Mouse (Mus musculus) natural killer cell, adult 2 months (primary cell): ENCODE results near the gene Marveld2.

ENCODE experiments used
- DNase-seq, 2 experiments: peaks; one replicate each; pipeline ENCODE4 v3.0.0; 2022; ENCODE audit warnings: low spot score in 2 of 2

Marveld2 gene

DNA sequence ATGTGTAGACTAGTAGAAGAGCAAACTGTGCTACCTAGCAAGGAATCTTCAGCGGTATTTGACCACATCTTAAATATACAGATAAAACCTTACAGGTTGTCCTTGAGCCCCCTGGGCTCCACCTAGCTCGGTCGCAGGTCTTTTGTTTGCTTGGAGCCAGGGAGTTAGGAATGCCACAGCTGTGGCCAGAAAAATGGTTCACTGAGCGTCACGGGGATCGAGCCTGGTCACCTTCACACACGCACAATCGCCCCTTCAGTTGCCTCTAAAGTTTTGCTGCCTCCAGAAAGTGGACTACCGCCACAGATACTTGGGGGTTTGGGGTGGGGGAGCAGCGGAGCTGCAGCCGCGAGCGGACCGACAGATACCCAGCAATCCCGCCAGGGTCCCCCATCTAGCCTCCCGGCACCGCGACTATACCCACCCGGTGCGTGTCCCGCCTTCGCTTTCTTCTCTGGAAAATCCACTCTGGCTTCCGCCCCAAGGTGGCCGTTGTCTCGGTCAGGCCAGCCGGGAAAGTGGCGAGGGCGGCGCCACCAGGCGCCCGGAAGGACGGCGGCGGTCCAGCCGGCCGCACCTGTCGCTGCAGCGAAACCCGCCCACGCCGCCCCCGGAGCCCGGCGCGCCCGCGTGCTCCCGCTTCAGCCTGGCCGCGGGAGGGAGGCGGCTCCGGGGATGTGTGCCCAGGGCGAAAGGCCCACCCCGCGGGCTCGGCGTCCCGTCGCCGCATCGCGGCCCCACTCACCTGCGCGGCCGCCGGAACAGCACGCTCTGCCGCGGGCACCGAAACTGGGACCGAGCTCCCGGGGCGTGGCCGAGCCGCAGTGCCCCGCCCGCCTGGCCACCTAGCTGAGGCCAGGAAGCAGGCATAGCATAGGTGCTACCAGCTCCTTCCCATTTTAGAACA lies at the start of gene Marveld2:
TSS of gene Marveld2 (minus strand) at position 791 of the 907 bp plus-strand sequence.
- peak; percentile 27 to 46 for DNase-seq

DNA sequence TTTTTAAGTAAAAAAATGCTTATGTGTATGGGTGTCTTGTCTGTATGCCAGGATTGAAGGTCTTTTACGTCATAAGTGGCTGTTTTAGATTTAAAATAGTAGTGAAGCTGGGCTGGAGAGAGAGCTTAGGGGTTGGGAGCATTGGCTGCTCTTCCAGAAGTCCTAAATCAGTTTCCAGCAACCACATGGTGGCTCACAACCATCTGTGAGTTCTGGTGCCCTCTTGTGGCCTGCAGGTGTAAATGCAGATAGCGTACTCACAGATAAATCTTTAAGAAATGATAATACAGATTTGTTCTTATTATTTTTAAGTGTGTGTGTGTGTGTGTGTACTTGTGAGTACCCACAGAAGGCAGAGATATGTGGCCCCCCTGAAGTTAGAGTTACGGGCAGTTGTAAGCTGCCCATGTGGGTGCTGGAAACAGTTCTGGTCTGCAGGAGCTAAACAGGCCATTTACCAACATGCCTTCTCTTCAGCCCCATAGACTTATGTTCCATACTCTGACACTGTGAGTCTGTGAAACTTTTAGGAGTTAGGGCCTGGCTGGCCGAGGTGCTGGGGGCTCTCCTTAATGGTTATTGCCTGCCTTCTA lies 43.2 kb upstream of the Marveld2 start:
- peak; percentile 23 to 59 for DNase-seq

DNA sequence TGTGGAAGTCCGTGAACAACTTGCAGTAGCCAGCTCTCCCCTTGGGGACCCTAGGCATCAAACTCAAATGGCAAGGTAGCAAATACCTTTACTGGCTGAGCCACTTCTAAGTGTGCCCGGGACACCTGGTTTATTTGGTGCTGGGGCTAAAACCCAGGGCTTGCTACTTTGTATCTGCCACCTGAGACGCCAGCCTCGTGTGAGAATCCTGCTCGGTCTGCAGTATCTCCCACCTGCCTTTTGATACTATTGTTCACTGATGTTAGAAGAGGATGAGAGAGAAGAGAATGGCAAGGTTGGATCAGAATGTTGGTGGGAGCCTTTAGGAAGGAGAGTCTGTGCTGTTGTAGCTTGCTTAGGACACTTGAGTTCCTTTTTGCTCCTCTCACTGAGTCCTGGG lies 41.3 kb upstream of the Marveld2 start:
- no peak for DNase-seq

DNA sequence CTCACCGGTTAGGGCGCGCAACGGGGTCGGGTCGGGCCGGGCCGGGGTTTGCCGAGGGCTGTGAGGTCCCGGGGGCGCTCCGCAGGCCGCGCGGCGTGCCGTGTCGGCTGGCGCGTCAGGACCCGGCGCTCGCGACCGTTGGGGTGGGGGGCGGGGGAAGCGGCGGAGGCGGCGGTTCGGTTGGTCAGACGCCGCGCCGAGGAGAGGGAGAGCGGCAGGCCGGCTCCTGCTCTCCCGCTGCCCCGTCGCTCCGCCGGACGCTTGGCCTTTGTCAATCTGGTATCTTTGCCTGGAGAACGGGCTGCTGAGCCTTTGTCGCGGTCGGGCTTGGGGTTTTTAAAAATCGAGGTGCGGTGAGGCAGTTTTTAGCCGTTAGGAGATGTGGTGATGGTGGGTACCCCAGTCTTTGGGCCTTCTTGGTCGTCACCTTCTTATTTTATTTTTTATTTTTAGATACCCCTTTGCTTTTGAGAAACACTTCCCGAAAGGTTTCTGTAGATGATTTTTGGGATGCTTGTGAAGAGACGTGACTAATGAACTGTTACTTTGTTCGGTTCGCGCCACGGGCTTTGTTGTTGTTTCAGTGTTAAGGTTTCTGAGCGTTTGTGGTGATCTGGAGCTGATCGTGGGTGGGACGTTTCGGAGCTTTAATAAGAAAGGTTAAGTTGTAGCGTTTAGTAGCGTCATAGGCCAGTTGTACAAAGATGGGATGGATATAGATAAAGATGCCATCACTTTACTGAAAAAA lies 34.8 kb upstream of the Marveld2 start, which contains the start of gene Taf9:
TSS of gene Taf9 (plus strand) at position 141 of the 748 bp plus-strand sequence.
- no peak for DNase-seq

DNA sequence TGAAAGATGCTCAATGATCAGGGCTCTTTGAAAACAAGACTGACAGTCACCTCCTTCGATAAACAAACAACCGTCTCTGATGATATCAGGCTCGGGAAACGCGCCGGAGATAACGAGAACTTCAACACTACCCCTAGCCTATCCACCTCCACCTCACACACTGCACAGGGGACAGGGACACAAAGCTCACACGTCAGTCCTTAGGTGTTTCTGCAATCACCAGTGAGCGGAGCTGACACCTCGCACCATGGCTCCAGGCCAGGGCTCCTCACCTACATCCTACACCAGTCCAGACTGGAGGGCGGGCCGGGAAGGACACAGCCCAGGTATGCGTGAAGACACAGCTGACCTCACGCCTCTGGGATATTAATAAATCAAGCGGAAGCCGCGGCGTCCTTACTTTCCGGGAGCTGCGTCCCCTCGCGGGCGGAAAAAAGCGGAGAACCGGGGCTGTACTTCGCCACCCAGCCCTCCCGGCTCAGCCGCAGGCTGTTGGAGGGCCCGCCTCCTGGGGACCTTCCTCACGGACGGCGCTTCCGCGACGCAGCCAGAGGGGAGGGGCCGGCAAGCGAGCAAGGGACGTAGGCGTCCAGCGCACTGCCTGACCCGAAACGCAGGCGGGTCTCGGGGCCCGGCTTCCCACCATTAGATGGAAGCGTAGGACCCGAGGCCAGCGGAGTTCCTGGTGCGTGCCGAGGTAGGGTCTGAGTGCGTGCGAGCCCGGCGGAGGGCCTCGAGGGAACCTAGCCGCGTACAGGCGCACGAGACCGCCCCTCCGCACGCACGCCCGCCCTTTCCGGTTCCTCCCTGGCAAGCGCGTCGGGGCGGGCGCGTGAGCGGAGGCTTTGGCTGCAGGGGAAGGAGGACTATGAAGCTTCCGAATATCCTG lies 34.0 kb upstream of the Marveld2 start, which contains the start of the genes Ak6 and Rad17:
TSS of gene Ak6 (plus strand) at position 430 of the 889 bp plus-strand sequence.
TSS of gene Rad17 (minus strand) at position 502 of the 889 bp plus-strand sequence.
- DNase-seq, result peak; percentile 89 to 95

DNA sequence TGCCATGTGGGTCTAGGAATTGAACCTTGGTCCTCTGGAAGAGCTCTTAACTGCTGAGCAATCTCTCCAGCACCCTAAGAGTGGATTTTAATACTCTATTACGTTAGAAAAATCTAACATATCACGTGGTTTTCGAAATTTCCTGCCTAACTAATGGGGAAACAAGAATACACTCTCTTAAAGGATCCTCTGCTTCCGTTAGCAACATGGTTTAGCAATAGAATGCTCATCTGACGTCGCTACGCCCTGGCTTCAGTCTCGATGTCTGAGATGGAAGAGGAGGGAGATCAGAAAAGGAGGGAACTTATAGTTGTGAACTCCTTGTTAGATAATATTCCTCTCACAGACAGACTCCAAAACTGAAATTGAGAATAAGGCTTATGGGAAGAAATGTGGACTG lies 31.5 kb upstream of the Marveld2 start:
- DNase-seq, result no peak

DNA sequence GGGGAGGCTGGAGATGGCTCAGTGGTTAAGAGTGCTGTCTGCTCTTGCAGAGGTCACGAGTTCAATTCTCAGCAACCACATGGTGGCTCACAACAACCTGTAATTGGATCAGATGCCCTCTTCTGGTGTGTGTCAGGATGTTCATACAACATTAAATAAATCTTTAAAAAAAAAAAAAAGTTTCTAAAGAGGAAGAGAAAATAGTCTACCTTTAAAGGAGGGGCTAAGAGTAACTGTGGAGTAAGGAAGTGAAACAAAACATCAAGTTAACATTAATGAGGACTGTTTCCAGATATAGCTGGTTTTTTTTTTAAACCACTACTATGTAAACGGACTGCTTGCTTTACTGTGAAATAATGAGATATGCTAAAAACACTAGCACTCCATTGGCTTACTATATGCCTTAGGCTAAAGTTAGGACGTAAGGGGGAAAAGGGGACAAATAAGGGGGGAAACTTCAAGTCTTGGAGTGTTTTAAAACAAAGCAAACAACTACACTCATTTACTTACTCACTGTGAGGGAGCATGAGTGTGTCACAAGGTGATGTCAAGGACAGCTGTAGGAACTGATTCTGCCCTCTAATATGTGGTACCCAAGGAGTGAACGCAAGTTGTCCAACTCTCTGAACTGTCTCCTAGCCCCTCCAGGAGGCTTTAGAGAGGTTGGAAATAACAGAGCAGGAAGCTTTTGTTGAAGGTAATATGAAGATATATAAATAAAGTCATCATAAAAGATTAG lies 25.9 kb upstream of the Marveld2 start:
- peak in 1 of 2 experiments; percentile 33 for DNase-seq

DNA sequence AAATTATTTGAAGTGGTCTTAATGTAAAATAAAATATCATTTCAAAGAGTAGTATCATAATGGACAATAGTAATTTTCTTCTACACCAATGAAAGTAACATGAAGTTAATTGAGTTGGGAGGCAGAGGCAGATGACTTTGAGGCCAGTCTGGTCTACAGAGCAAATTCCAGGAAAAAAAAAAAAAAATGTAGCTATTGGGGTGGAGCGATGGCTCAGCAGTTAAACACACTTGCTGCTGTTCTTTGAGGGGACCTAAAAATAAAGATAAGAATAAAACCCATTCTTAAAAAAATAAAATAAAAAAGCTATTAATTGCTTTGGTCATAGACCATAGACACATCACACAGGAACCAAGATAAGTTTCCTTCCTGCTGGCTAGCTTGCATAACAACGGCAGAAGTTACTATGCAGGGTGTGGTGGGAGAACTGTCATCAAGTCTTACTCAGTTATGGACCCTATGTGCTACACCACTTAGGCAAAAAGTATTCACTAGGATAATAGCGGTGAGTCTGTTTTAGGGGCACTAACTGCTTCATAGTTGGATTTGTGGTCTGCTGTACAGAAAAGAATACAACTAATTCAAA lies 17.4 kb upstream of the Marveld2 start:
- no peak for DNase-seq

DNA sequence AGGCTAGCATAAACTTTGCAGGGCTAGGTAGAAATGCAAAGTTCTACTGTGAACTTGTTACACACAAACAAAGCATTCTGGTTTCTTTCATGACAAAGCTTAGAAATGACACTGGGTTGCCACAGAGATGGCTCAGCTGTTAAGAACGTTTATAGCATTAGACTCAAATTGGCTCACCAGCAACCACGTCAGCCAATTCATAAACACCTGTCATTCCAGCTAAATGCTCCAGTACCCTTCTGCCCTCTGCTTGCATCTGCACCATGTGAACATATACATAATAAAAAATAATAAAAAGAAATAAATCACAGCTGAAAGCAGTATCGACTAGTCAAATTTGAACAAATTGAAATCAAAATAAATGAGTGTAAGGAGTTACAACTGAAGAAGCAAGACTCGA lies 5.5 kb upstream of the Marveld2 start:
- DNase-seq, result no peak

DNA sequence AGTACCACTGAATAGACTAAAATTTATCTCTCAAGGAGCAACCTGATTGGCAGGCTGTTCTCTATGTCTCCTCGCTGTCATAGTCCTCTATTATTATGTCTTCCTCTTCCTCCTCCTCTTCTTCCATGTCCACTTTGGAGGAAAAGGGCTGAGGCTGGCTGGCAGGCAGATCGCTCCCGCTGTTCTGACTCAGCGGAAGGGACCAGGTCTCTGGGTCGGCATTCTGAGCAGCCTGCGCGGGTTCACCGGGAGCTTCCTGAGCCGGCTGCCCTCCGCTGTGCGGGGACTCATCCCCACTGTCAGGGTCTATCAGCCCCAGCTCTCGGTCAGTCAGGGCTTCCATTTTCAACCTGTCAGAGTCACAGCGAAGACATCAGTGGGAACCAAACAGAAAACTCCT lies 812 bp upstream of the Marveld2 start:
- DNase-seq, result no peak

DNA sequence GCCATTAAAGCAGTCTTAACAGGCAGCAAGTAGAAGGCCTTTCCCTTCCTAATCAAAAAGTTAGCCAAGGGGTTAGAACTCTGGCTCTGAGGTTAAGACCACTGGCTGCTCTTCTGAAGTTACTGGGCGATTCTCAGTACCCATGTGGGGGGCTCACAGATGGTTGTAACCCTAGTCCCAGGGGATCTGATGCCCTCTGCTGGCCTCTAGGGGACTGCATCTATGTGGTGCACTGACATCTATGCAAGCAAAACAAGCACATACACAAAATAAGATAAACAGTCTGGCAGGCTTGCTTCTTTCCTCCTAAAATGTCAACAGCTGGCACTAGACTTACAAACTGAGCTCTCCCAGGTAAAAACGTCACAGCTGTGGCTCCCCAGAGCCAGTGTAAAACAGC lies 3.9 kb downstream of the Marveld2 start:
- no peak for DNase-seq

DNA sequence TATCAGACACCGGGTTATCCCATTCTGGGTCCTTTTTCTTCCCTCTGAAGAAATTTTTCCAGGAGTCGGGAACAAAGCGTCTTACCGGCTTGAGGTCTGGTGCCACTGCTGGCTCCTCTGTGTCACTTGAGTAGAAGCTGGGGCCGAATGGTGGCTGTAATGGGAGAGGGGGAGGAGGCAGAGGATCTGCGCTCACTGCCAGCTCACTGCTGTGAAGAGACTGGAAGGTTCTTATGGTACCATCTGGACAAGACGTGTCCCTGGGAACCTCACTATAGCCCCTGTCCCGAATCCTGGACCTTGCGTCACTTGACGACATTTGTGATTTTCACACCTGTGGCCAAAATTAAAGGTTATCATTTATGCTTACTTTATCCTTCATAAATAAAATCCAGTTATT lies 4.5 kb downstream of the Marveld2 start:
- no peak for DNase-seq

DNA sequence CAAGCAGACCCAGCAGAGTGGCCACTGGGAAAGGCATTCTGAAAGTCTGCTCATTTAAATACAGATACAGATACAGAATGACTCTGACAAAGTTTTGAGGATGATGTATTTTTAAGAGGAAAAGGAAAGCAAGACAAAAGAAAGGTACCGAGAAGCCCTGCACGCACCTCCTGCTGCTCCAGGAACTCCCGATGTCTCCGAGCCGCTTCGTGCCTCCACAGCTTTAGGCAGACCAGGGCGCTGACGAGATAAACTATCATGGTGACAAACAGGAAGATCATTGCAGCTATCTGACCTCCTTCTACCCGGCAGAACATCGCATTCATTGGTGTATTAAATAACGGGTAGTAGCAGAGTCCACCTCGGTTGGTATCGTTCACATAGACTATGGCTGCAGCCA lies 5.5 kb downstream of the Marveld2 start:
- DNase-seq, result no peak

DNA sequence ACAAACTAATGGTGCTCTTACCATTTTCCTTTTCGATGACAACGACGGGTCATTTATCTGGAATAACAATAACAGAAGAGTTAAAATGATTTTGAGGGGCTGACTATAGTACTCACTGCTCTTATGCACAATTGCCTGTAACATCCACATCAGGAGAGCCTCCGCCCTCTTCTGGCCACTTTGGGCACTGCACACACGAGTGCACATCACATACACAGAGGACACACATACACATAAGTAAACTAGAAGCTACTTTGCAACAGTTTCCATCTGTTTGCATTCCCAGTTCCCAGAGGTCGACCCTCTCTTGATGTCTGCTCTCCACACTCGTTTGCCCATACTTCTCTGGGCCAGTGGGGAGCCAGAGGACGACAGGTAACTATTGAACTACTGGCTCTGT lies 9.0 kb downstream of the Marveld2 start:
- DNase-seq, result no peak

DNA sequence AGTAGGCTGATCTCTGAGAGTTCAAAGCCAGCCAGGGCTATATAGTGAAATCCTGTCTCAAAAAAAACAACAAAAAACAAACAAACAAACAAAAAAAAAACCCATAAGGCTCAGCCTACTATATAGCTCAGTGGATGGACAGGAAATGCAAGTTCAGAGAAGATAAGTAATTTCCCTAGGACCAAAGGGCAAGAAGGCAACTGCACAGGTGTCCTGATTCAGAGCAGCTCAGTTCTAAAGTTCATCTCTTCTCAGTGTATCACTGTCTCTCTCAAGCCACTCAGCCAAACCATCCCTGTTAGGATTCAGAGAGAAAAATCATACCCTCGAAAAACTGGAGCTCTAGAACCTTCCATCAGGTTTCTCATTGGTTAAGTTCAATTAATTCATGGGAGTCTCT lies 10.9 kb downstream of the Marveld2 start:
- DNase-seq, result no peak

DNA sequence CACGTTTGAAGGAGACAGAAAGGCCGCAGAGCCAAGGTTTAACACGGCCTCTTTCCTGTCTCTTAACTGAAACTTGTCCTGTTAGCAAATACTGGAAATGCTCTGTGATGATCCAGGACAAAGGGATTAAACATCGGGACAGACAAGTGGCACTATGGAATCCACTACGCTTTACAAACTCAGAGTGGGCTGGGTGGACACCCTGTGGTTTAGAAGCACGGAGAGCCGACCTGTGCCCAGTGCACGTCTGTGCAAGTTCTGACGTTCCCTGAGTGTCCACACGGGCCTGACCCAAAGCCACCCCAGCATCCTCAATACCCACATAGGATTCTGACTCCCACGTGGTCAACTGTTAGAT lies 13.1 kb downstream of the Marveld2 start:
- no peak for DNase-seq

DNA sequence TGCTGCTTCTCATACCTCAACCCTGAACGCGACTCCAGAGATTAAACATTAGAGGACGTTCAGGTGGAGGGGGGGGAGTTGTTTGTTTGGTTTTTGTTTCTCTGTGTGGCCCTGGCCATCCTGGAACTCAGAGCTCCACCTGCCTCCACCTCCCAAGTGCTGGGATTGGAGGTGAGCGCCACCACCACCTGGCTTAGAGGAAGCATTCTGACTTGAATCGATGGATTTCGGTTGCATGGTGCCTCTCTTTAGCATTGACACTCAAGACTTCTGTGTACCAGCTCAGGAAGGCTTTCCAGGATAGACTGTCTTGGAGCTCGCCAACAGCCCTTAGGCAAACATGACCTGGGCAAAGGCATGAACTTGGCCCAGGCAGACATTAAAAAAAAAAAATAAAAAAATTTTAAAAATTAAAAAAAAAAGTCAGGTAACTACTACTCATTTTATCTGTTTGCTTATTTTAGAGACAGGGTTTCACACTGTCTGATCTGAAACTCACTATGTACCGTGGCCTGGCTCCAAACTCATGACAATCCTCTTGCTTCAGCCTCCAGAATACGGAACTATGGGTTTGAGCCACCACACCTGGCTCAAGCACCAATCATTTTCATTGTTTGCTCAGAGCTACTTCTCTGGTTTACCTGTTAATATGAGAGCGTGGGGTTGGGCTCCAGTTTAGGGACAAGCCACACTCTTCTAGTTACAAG lies 13.6 kb downstream of the Marveld2 start:
- DNase-seq, result no peak

DNA sequence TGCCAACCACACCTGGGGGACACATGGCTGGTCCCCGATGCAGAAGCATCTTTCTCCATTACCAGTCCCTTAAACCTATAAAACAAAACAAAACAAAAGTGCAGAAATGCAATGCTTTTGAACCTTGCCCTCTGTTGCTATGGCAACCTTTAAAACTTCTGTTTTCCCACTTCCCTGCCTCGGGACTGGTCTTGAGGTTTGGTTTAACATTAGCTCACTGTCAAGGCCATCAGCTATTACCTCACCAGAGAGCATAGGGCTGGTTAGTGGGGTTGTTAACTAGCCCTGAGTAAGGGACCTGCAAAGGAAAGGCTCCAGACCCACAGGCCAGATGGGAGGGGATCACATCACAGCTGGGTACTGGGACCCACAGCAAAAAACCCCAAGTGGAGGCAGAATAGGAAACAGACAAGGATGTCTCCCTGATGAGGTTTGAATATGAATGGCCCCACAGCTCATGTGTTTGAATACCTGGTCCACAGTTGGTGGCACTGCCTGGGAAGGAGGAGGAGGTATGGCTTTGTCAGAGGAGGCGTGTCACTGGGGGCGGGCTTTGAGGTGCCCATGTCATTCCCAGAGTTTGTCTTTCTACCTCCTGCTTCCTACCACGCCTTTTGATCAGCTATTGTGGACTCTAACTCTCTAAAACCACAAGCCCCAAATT lies 14.4 kb downstream of the Marveld2 start:
- no peak for DNase-seq

DNA sequence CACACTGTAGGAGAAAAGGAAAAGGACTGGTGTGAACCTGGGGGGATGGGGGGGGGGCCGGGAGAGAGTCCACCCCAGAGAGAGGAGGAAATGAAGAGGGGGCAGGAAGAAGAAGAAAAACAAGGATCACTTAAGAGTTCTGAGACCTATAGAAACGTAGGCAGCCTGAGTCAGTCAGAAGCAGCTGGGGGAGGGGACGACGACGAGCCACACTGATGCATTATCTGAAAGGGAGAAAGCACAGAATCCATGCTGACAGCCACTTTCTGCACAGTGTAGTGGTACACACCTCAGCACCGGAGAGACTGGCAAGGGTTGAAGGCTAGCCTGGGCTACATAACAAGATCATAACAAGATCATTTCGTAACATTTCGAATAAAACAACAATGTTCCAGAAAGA lies 15.7 kb downstream of the Marveld2 start:
- no peak for DNase-seq
